Mouse (Mus musculus) intestine, postnatal 0 days (tissue): ENCODE results near the gene Sema5a. TPM values are rescaled to one million over a fixed set of nuclear protein-coding genes. Genes with fewer than 3 reads are reported as not detected.

Source experiments
- ATAC-seq: fragments of 200-750 bp; cut with Nextera tagmentation; 2 replicates; pipeline ENCODE4 v1.8.0; 2017; ENCODE audit warnings: mild to moderate bottlenecking, moderate TSS enrichment, moderate library complexity
- H3K27ac ChIP-seq: fragments of 300-500 bp; sonication (generic); 2 replicates; pipeline ENCODE4 v1.5.1; 2014; ENCODE audit warnings: mild to moderate bottlenecking, low read depth, low read length, moderate library complexity
- H3K27me3 ChIP-seq: fragments of 300-500 bp; sonication (generic); replicated peaks from 2 replicates; pipeline ENCODE4 v1.6.1; 2014; ENCODE audit warnings: low read length, mixed read lengths; ENCODE audit not compliant: control insufficient read depth, insufficient read depth
- H3K36me3 ChIP-seq: fragments of 300-500 bp; sonication (generic); 2 replicates; pipeline ENCODE4 v1.6.1; 2014; ENCODE audit warnings: mild to moderate bottlenecking, moderate library complexity; ENCODE audit not compliant: control insufficient read depth, insufficient read depth
- H3K4me1 ChIP-seq: fragments of 300-500 bp; sonication (generic); replicated peaks from 2 replicates; pipeline ENCODE4 v1.6.1; 2014; ENCODE audit warnings: antibody characterized with exemption, low read length, mixed read lengths; ENCODE audit not compliant: control insufficient read depth, insufficient read depth
- H3K4me2 ChIP-seq: fragments of 300-500 bp; sonication (generic); replicated peaks from 2 replicates; pipeline ENCODE4 v1.6.1; 2014; ENCODE audit warnings: low read depth, mild to moderate bottlenecking, moderate library complexity
- H3K4me3 ChIP-seq: fragments of 300-500 bp; sonication (generic); 2 replicates; pipeline ENCODE4 v1.5.1; 2014; ENCODE audit warnings: low read depth, low read length
- H3K9ac ChIP-seq: fragments of 300-500 bp; sonication (generic); 2 replicates; pipeline ENCODE4 v1.6.1; 2014; ENCODE audit warnings: mild to moderate bottlenecking, low read depth, low read length
- H3K9me3 ChIP-seq: fragments of 300-500 bp; sonication (generic); 2 replicates; pipeline ENCODE4 v1.6.1; 2016; ENCODE audit warnings: mixed run types; ENCODE audit not compliant: control insufficient read depth
- CTCF ChIP-seq: sonication (generic); IDR thresholded peaks from 2 replicates; pipeline ENCODE4 v1.5.1; 2016; ENCODE audit warnings: low read depth, mild to moderate bottlenecking, control low read depth, antibody characterized with exemption, moderate library complexity
- WGBS: fragments of 180-500 bp; shearing (Covaris S2); extraction: QIAGEN DNeasy Blood & Tissue Kit; methylation state at CpG from one replicate; pipeline ENCODE4 v1.1.7; 2014; 5-methylcytosine and 5-hydroxymethylcytosine counted together
- polyA plus RNA-seq: library from polyadenylated mRNA; unstranded; fragments of >200 nt; fragmentation: Nextera tagmentation; extraction: Ambion mirVana; gene quantifications from 2 replicates; pipeline ENCODE4 v1.2.1, GENCODE M21; 2015

Gene Sema5a
- polyA plus RNA-seq, 1 experiment from 2014 or later, result 5.1 TPM

GRCm38 (mm10) chr15:32401909-32402527 is 157.4 kb downstream of the Sema5a start:
- Histone ChIP-seq H3K4me3 (no peak overlapping the region), H3K27me3 (no peaks in the 10 kb centered on the region), H3K4me1 (no peaks in the 10 kb centered on the region), H3K9me3 (no peaks in the 10 kb centered on the region), H3K9ac (no peak overlapping the region), H3K4me2 (no peak overlapping the region), H3K36me3 (no peaks in the 10 kb centered on the region), H3K27ac (no peak overlapping the region)
- ATAC-seq, result no peak
- no peak for TF ChIP-seq CTCF
- WGBS, result 65% methylated on average over 5 of the region's 5 CpGs

- 84% methylated on average over 8 of the region's 8 CpGs for WGBS
- Histone ChIP-seq H3K4me1 (no peaks in the 10 kb centered on the region), H3K36me3 (no peaks in the 10 kb centered on the region), H3K9me3 (no peaks in the 10 kb centered on the region), H3K4me3 (no peak overlapping the region), H3K27me3 (no peaks in the 10 kb centered on the region), H3K27ac (no peak overlapping the region), H3K4me2 (no peak overlapping the region), H3K9ac (no peak overlapping the region)
- no peak for ATAC-seq
- no peak for TF ChIP-seq CTCF
Measured at GRCm38 (mm10) chr15:32403321-32403720, 158.7 kb downstream of the Sema5a start.

GRCm38 (mm10) chr15:32406436-32406835 is 161.8 kb downstream of the Sema5a start:
- Histone ChIP-seq H3K4me3 (no peak overlapping the region), H3K4me1 (no peaks in the 10 kb centered on the region), H3K27ac (no peak overlapping the region), H3K9me3 (no peaks in the 10 kb centered on the region), H3K9ac (no peak overlapping the region), H3K36me3 (no peaks in the 10 kb centered on the region), H3K27me3 (no peaks in the 10 kb centered on the region), H3K4me2 (no peak overlapping the region)
- 88% methylated on average over 2 of the region's 2 CpGs for WGBS
- ATAC-seq, result no peak
- TF ChIP-seq CTCF, result no peak

GRCm38 (mm10) chr15:32407766-32408165 is 163.2 kb downstream of the Sema5a start:
- Histone ChIP-seq H3K36me3 (no peaks in the 10 kb centered on the region), H3K9ac (no peak overlapping the region), H3K4me3 (no peak overlapping the region), H3K9me3 (no peaks in the 10 kb centered on the region), H3K27ac (no peak overlapping the region), H3K4me2 (no peak overlapping the region), H3K4me1 (no peaks in the 10 kb centered on the region), H3K27me3 (no peaks in the 10 kb centered on the region)
- WGBS, result 72% methylated on average over 3 of the region's 3 CpGs
- ATAC-seq, result no peak
- TF ChIP-seq CTCF, result no peak

- ATAC-seq, result no peak
- H3K4me2 ChIP-seq, result no peak overlapping the region
- H3K27ac ChIP-seq, result no peak overlapping the region
- H3K9ac ChIP-seq, result no peak overlapping the region
- no peaks in the 10 kb centered on the region for H3K36me3 ChIP-seq
- no peak for TF ChIP-seq CTCF
- no peaks in the 10 kb centered on the region for H3K27me3 ChIP-seq
- no peaks in the 10 kb centered on the region for H3K9me3 ChIP-seq
- no peaks in the 10 kb centered on the region for H3K4me1 ChIP-seq
- WGBS, result 86% methylated on average over 2 of the region's 2 CpGs
- no peak overlapping the region for H3K4me3 ChIP-seq
Measured at GRCm38 (mm10) chr15:32416291-32416690, 171.7 kb downstream of the Sema5a start.

- Histone ChIP-seq H3K27me3 (no peaks in the 10 kb centered on the region), H3K9ac (no peak overlapping the region), H3K27ac (no peak overlapping the region), H3K4me2 (no peak overlapping the region), H3K9me3 (no peaks in the 10 kb centered on the region), H3K4me1 (no peaks in the 10 kb centered on the region), H3K4me3 (no peak overlapping the region), H3K36me3 (no peaks in the 10 kb centered on the region)
- 73% methylated on average over 6 of the region's 6 CpGs for WGBS
- no peak for ATAC-seq
- no peak for TF ChIP-seq CTCF
Measured at GRCm38 (mm10) chr15:32422631-32423030, 178.0 kb downstream of the Sema5a start.

- TF ChIP-seq CTCF, result no peak
- Histone ChIP-seq H3K9ac (no peak overlapping the region), H3K27ac (no peak overlapping the region), H3K9me3 (no peaks in the 10 kb centered on the region), H3K4me3 (no peak overlapping the region), H3K4me1 (no peaks in the 10 kb centered on the region), H3K36me3 (no peaks in the 10 kb centered on the region), H3K4me2 (no peak overlapping the region), H3K27me3 (no peaks in the 10 kb centered on the region)
- 56% methylated on average over 6 of the region's 6 CpGs for WGBS
- no peak for ATAC-seq
Measured at GRCm38 (mm10) chr15:32423061-32423460, 178.5 kb downstream of the Sema5a start.
